ENCODE assay signal across 10 mouse cellular contexts in the genomic region with DNA sequence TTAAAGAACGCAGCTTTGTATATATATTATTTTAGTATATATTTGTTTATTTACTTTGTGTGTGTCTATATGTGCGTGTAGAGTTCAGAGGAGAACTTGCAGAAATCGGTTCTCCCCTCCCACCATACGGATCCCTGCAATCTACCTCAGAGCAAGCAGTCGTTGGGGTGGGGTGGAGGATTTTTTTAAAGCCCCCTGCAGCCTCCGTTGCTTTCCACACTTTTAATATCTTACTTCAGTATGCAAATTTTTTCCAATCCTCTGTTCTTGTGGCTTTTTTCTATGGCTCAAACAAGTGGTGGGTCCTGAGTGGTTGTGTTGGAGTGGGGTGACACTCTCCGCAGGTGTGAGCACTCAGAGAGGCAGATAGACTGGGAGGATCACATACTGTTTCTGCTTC. TPM values are rescaled to one million over a fixed set of nuclear protein-coding genes. Genes with fewer than 3 reads are reported as not detected.
DNase-seq lines count a peak whose midpoint lies in the region; ATAC-seq lines count a peak whose summit lies in the region.
"Had no signal": no experiment of that assay in that cellular context is flagged by ENCODE, and none has a peak within 500 bp of the region (broad histone marks: within the 10 kb centered on the region; RNA-seq: fewer than 3 reads in every experiment).

No protein-coding gene starts in this region.

- H3K4me1 ChIP-seq in forebrain, embryonic 10.5 days = peaks cover 27% of the 10 kb centered on the region
- 0 out of 2 replicates have a peak, but pooled peaks cover 2% of the 10 kb centered on the region for H3K4me1 ChIP-seq in forebrain, embryonic 16.5 days (replicated peaks; ENCODE audit: control insufficient read depth, insufficient read depth, low read length)
- H3K4me1 ChIP-seq in lung, embryonic 16.5 days (replicated peaks; ENCODE audit: control insufficient read depth, insufficient read depth, low read length) = no peaks in the 10 kb centered on the region
- H3K4me1 ChIP-seq in limb, embryonic 13.5 days = no peaks in the 10 kb centered on the region
- H3K4me1 ChIP-seq in stomach, embryonic 16.5 days (ENCODE audit: control insufficient read depth, insufficient read depth, low read length) = no peaks in the 10 kb centered on the region

- peaks cover 5% of the 10 kb centered on the region for H3K36me3 ChIP-seq in forebrain, embryonic 10.5 days (replicated peaks)
- no peaks in the 10 kb centered on the region for H3K36me3 ChIP-seq in forebrain, embryonic 16.5 days (ENCODE audit: control insufficient read depth, insufficient read depth)
- H3K36me3 ChIP-seq in lung, embryonic 16.5 days (ENCODE audit: control insufficient read depth, insufficient read depth, low read length) = no peaks in the 10 kb centered on the region
- no peaks in the 10 kb centered on the region for H3K36me3 ChIP-seq in limb, embryonic 13.5 days
- no peaks in the 10 kb centered on the region for H3K36me3 ChIP-seq in stomach, embryonic 16.5 days (ENCODE audit: control insufficient read depth, insufficient read depth, low read length)

- peak overlapping the region; percentile 91 for H3K27ac ChIP-seq in forebrain, embryonic 10.5 days
- no peak overlapping the region for H3K27ac ChIP-seq in forebrain, embryonic 16.5 days (ENCODE audit: low read length)
- no peak overlapping the region for H3K27ac ChIP-seq in lung, embryonic 16.5 days (ENCODE audit: low read length)
- H3K27ac ChIP-seq in limb, embryonic 13.5 days = no peak overlapping the region
- H3K27ac ChIP-seq in stomach, embryonic 16.5 days (ENCODE audit: low read length) = no peak overlapping the region

- WGBS in forebrain, embryonic 10.5 days = 6% methylated on average over 7 of the region's 7 CpGs
- WGBS in forebrain, embryonic 16.5 days = 7% methylated on average over 7 of the region's 7 CpGs
- 8% methylated on average over 7 of the region's 7 CpGs for WGBS in lung, embryonic 16.5 days
- 16% methylated on average over 7 of the region's 7 CpGs for WGBS in limb, embryonic 13.5 days
- 9% methylated on average over 7 of the region's 7 CpGs for WGBS in stomach, embryonic 16.5 days

- H3K9me3 ChIP-seq in forebrain, embryonic 10.5 days = no peaks in the 10 kb centered on the region
- no peaks in the 10 kb centered on the region for H3K9me3 ChIP-seq in forebrain, embryonic 16.5 days (ENCODE audit: control insufficient read depth, low read length)
- no peaks in the 10 kb centered on the region for H3K9me3 ChIP-seq in lung, embryonic 16.5 days (ENCODE audit: control insufficient read depth, low read length)
- no peaks in the 10 kb centered on the region for H3K9me3 ChIP-seq in limb, embryonic 13.5 days
- no peaks in the 10 kb centered on the region for H3K9me3 ChIP-seq in stomach, embryonic 16.5 days (replicated peaks; ENCODE audit: control insufficient read depth, low read length)

- no peak overlapping the region for H3K4me2 ChIP-seq in forebrain, embryonic 16.5 days (ENCODE audit: low read length)
- H3K4me2 ChIP-seq in lung, embryonic 16.5 days (ENCODE audit: low read depth, low read length) = peak overlapping the region; percentile 9; the same call in 1 of the 2 replicates
- peak overlapping the region; percentile 40; the same call in 1 of the 2 replicates for H3K4me2 ChIP-seq in limb, embryonic 13.5 days (replicated peaks)
- peak overlapping the region; percentile 34 for H3K4me2 ChIP-seq in stomach, embryonic 16.5 days (ENCODE audit: low read depth, low read length)

- H3K27me3 ChIP-seq in forebrain, embryonic 10.5 days (ENCODE audit: poor library complexity, severe bottlenecking) = no peaks in the 10 kb centered on the region
- H3K27me3 ChIP-seq in forebrain, embryonic 16.5 days (replicated peaks; ENCODE audit: control insufficient read depth, insufficient read depth, low read length) = no peaks in the 10 kb centered on the region
- no peaks in the 10 kb centered on the region for H3K27me3 ChIP-seq in lung, embryonic 16.5 days (ENCODE audit: control insufficient read depth, insufficient read depth, low read depth, low read length)
- H3K27me3 ChIP-seq in limb, embryonic 13.5 days = no peaks in the 10 kb centered on the region
- no peaks in the 10 kb centered on the region for H3K27me3 ChIP-seq in stomach, embryonic 16.5 days (ENCODE audit: control insufficient read depth, insufficient read depth, low read length)

- no peak for DNase-seq in forebrain, embryonic 10.5 days (ENCODE audit: extremely low spot score, low spot score)
- no peak for DNase-seq in lung, postnatal 10 days
- no peak for DNase-seq in right cerebral cortex, adult 18-20 months
- DNase-seq in gastrocnemius, postnatal 25 days = no peak
- DNase-seq: right cerebral cortex, postnatal 4 days had no signal

- no peak overlapping the region for H3K9ac ChIP-seq in forebrain, embryonic 16.5 days (replicated peaks; ENCODE audit: low read depth, low read length)
- H3K9ac ChIP-seq in lung, embryonic 16.5 days (ENCODE audit: low read length) = no peak overlapping the region
- H3K9ac ChIP-seq in limb, embryonic 13.5 days = no peak overlapping the region
- H3K9ac ChIP-seq in stomach, embryonic 16.5 days (ENCODE audit: low read length) = no peak overlapping the region

- peak overlapping the region; percentile 55 for H3K4me3 ChIP-seq in forebrain, embryonic 10.5 days
- H3K4me3 ChIP-seq in forebrain, embryonic 16.5 days (replicated peaks; ENCODE audit: low read length) = no peak overlapping the region
- no peak overlapping the region for H3K4me3 ChIP-seq in lung, embryonic 16.5 days (ENCODE audit: low read length)
- no peak overlapping the region for H3K4me3 ChIP-seq in limb, embryonic 13.5 days
- H3K4me3 ChIP-seq in stomach, embryonic 16.5 days (replicated peaks; ENCODE audit: low read length) = peak overlapping the region; percentile 13
- H3K4me3 ChIP-seq: megakaryocyte, embryonic 14.5 days had no signal

- ATAC-seq in forebrain, embryonic 16.5 days = no peak
- ATAC-seq in lung, embryonic 16.5 days (ENCODE audit: low read depth) = no peak
- no peak for ATAC-seq in limb, embryonic 13.5 days (ENCODE audit: low FRiP score, low read depth)
- no peak for ATAC-seq in stomach, embryonic 16.5 days (ENCODE audit: insufficient read depth, low FRiP score)

RNA-seq across cellular contexts. Expression of gene C330021F23Rik, which starts 0.6 kb away (rescaled TPM):
- 8.4 and 13.1 TPM in 2 replicates for polyA plus RNA-seq in forebrain, embryonic 10.5 days (2016; fragmentation: Nextera tagmentation; extraction: Ambion mirVana)
- 0.29 and 0.56 TPM in 2 replicates for polyA plus RNA-seq in forebrain, embryonic 16.5 days (2015; fragmentation: Nextera tagmentation; extraction: Ambion mirVana)
- 1.1 and 2.2 TPM in 2 replicates for polyA plus RNA-seq in lung, embryonic 16.5 days (2015; fragmentation: Nextera tagmentation; extraction: Ambion mirVana)
- polyA plus RNA-seq in limb, embryonic 13.5 days (2015; fragmentation: Nextera tagmentation; extraction: Ambion mirVana) = 0.65 and 0.79 TPM in 2 replicates
- 0.97 and 1.1 TPM in 2 replicates for polyA plus RNA-seq in stomach, embryonic 16.5 days (2015; fragmentation: Nextera tagmentation; extraction: Ambion mirVana)
- not detected for total RNA-seq in gastrocnemius, postnatal 25 days (2021)

RNA-seq across cellular contexts. Expression of gene Camsap3, which starts 18.7 kb away (rescaled TPM):
- 11.6 and 12.7 TPM in 2 replicates for polyA plus RNA-seq in forebrain, embryonic 10.5 days (2016; fragmentation: Nextera tagmentation; extraction: Ambion mirVana)
- polyA plus RNA-seq in forebrain, embryonic 16.5 days (2015; fragmentation: Nextera tagmentation; extraction: Ambion mirVana) = 38.1 and 39.3 TPM in 2 replicates
- 6.9 and 7.7 TPM in 2 replicates for polyA plus RNA-seq in lung, embryonic 16.5 days (2015; fragmentation: Nextera tagmentation; extraction: Ambion mirVana)
- polyA plus RNA-seq in limb, embryonic 13.5 days (2015; fragmentation: Nextera tagmentation; extraction: Ambion mirVana) = 6.6 and 7.2 TPM in 2 replicates
- polyA plus RNA-seq in stomach, embryonic 16.5 days (2015; fragmentation: Nextera tagmentation; extraction: Ambion mirVana) = 11.5 and 13.2 TPM in 2 replicates
- under 1 TPM; 0.61 to 0.67 TPM for total RNA-seq in gastrocnemius, postnatal 25 days (2021)

RNA-seq across cellular contexts. Expression of gene Xab2, which starts 52.7 kb away (rescaled TPM):
- polyA plus RNA-seq in forebrain, embryonic 10.5 days (2016; fragmentation: Nextera tagmentation; extraction: Ambion mirVana) = 76.9 and 79.5 TPM in 2 replicates
- 69.3 and 71.2 TPM in 2 replicates for polyA plus RNA-seq in forebrain, embryonic 16.5 days (2015; fragmentation: Nextera tagmentation; extraction: Ambion mirVana)
- 56.1 and 56.3 TPM in 2 replicates for polyA plus RNA-seq in lung, embryonic 16.5 days (2015; fragmentation: Nextera tagmentation; extraction: Ambion mirVana)
- 60.9 and 61.1 TPM in 2 replicates for polyA plus RNA-seq in limb, embryonic 13.5 days (2015; fragmentation: Nextera tagmentation; extraction: Ambion mirVana)
- 50.8 and 60.3 TPM in 2 replicates for polyA plus RNA-seq in stomach, embryonic 16.5 days (2015; fragmentation: Nextera tagmentation; extraction: Ambion mirVana)
- 10 to 100 TPM in 1 of 2 experiments, 1 to 10 TPM in 1; 9.5 to 10.0 TPM for total RNA-seq in gastrocnemius, postnatal 25 days (2021)

RNA-seq across cellular contexts. Expression of gene Pet100, which starts 53.0 kb away (rescaled TPM):
- 83.0 and 92.6 TPM in 2 replicates for polyA plus RNA-seq in forebrain, embryonic 10.5 days (2016; fragmentation: Nextera tagmentation; extraction: Ambion mirVana)
- polyA plus RNA-seq in forebrain, embryonic 16.5 days (2015; fragmentation: Nextera tagmentation; extraction: Ambion mirVana) = 79.0 and 83.6 TPM in 2 replicates
- 97.8 and 111 TPM in 2 replicates for polyA plus RNA-seq in lung, embryonic 16.5 days (2015; fragmentation: Nextera tagmentation; extraction: Ambion mirVana)
- polyA plus RNA-seq in limb, embryonic 13.5 days (2015; fragmentation: Nextera tagmentation; extraction: Ambion mirVana) = 97.7 and 99.1 TPM in 2 replicates
- polyA plus RNA-seq in stomach, embryonic 16.5 days (2015; fragmentation: Nextera tagmentation; extraction: Ambion mirVana) = 91.3 and 106 TPM in 2 replicates
- total RNA-seq in gastrocnemius, postnatal 25 days (2021) = 100 to 1,000 TPM in 1 of 2 experiments, 10 to 100 TPM in 1; 89.9 to 106 TPM

RNA-seq across cellular contexts. Expression of gene Pnpla6, which starts 53.2 kb away (rescaled TPM):
- 21.2 and 22.1 TPM in 2 replicates for polyA plus RNA-seq in forebrain, embryonic 10.5 days (2016; fragmentation: Nextera tagmentation; extraction: Ambion mirVana)
- polyA plus RNA-seq in forebrain, embryonic 16.5 days (2015; fragmentation: Nextera tagmentation; extraction: Ambion mirVana) = 27.3 and 36.0 TPM in 2 replicates
- 27.3 and 30.9 TPM in 2 replicates for polyA plus RNA-seq in lung, embryonic 16.5 days (2015; fragmentation: Nextera tagmentation; extraction: Ambion mirVana)
- 23.5 and 25.4 TPM in 2 replicates for polyA plus RNA-seq in limb, embryonic 13.5 days (2015; fragmentation: Nextera tagmentation; extraction: Ambion mirVana)
- polyA plus RNA-seq in stomach, embryonic 16.5 days (2015; fragmentation: Nextera tagmentation; extraction: Ambion mirVana) = 36.0 and 37.6 TPM in 2 replicates
- 10 to 100 TPM in 1 of 2 experiments, 1 to 10 TPM in 1; 8.3 to 11.8 TPM for total RNA-seq in gastrocnemius, postnatal 25 days (2021)

Comparison
In these comparisons a context has a peak if more than half of its experiments do, and no peak if none do; other contexts are left out.
1. H3K4me3 ChIP-seq: peak in forebrain, embryonic 10.5 days (single experiment) and stomach, embryonic 16.5 days (single experiment); none in forebrain, embryonic 16.5 days (single experiment), lung, embryonic 16.5 days (single experiment) and limb, embryonic 13.5 days (single experiment).